ENCODE assay signal across 8 mouse cellular contexts in the genomic region with DNA sequence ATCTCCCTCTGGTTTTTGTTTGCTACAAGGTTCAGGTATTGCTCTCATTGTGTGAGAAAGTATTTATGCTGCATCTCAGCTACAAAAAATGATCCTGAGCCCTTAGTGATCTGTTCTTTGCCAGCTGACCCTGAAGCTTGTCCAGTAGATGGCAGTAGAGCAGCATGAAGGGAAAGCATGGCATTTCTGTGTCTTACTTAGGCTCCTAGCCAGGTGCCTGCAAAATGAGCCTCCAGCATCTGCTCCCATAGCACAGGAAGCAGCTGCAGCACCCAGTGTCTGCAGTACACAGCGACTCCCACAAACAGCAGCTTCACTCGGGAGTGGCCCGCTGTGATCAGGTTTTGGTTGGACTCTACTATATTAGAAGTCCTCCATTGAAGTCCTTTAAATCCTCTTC. TPM values are rescaled to one million over a fixed set of nuclear protein-coding genes. Genes with fewer than 3 reads are reported as not detected.
DNase-seq lines count a peak whose midpoint lies in the region; ATAC-seq and TF ChIP-seq lines count a peak whose summit lies in the region.
"Not testable (repeated sequence)": the region's sequence is repeated elsewhere in the genome, so short reads cannot be mapped to it uniquely, and the experiment has no call there.

No protein-coding gene starts in this region.

- in situ Hi-C loops in Patski (cut with MboI; ENCODE audit: low pct_unique_long_range_greater_than_20kb), result loop anchor here (5.0 kb wide), 2 partner anchors 453 to 483 kb away; no protein-coding TSS in a partner anchor

- H3K27me3 ChIP-seq in Patski; hindbrain, embryonic 12.5 days; thymus, adult 2 months (ENCODE audit: control insufficient read depth, insufficient read depth, low read length): not testable (repeated sequence)

- not testable (repeated sequence) for TF ChIP-seq POLR2A in thymus, adult 2 months (IDR thresholded peaks at IDR 0.05; ENCODE audit: control insufficient read depth, extremely low read depth, insufficient read depth, low read length, poor library complexity)

- not testable (repeated sequence) for ATAC-seq in Patski
- ATAC-seq in hindbrain, embryonic 12.5 days (ENCODE audit: low FRiP score), result peak; percentile 54; the same call in 1 of the 2 replicates

- H3K4me2 ChIP-seq in hindbrain, embryonic 12.5 days (replicated peaks), result not testable (repeated sequence)

- H3K36me3 ChIP-seq in hindbrain, embryonic 12.5 days; thymus, adult 2 months (ENCODE audit: control insufficient read depth, insufficient read depth, low read length): not testable (repeated sequence)

- not testable (repeated sequence) for H3K9me3 ChIP-seq in hindbrain, embryonic 12.5 days (replicated peaks)

- WGBS in hindbrain, embryonic 12.5 days, result 3% methylated on average over 3 of the region's 3 CpGs
- WGBS in thymus, adult 2 months, result under 1% methylated on average over 3 of the region's 3 CpGs

- TF ChIP-seq CTCF in Patski (IDR thresholded peaks at IDR 0.05); thymus, adult 2 months (IDR thresholded peaks at IDR 0.05; ENCODE audit: borderline replicate concordance, control insufficient read depth, extremely low read depth, insufficient read depth, low read length, poor library complexity): not testable (repeated sequence)

- H3K9ac ChIP-seq in hindbrain, embryonic 12.5 days, result not testable (repeated sequence)

- CTCF ChIA-PET in Patski (lab: Charles Lee), result interaction anchor here (1.2 kb wide), 1 partner anchor 478 kb away, joined by 3 read pairs; no protein-coding TSS in a partner anchor

- H3K4me1 ChIP-seq in hindbrain, embryonic 12.5 days; thymus, adult 2 months (replicated peaks; ENCODE audit: control insufficient read depth, insufficient read depth, low read length): not testable (repeated sequence)

- not testable (repeated sequence) for H3K27ac ChIP-seq in hindbrain, embryonic 12.5 days; thymus, adult 2 months (ENCODE audit: control insufficient read depth, insufficient read depth, low read length)

- not testable (repeated sequence) for H3K4me3 ChIP-seq in hindbrain, embryonic 12.5 days; thymus, adult 2 months (ENCODE audit: control insufficient read depth, insufficient read depth, low read length)

- DNase-seq in Patski (ENCODE audit: low read depth, low spot score), result peak; percentile 20
- peak; percentile 78 for DNase-seq in cerebellum, adult 9-11 months
- peak; percentile 72 to 92 for DNase-seq in frontal cortex, adult 2 months (ENCODE audit: extremely low spot score in 1 of 2, low spot score in 1 of 2)
- DNase-seq in layer of hippocampus, adult 9-10 months (ENCODE audit: low spot score), result peak; percentile 72
- DNase-seq in lung, postnatal 14 days, result peak; percentile 73
- DNase-seq in ovary, postnatal 14 days (ENCODE audit: low spot score), result peak; percentile 70
- peak; percentile 78 for DNase-seq in thymus, adult 2 months

- POLR2A ChIA-PET in Patski (lab: Charles Lee), result not testable (repeated sequence)

RNA-seq across cellular contexts. Expression of a gene that starts 17.1 kb away (rescaled TPM):
- polyA plus RNA-seq in Patski (2021), result not detected
- not detected in 2 replicates for polyA plus RNA-seq in frontal cortex, adult 2 months (2012; rRNA removed)
- not detected in 2 replicates for polyA plus RNA-seq in hindbrain, embryonic 12.5 days (2016; fragmentation: Nextera tagmentation; extraction: Ambion mirVana)
- 0.10 and 0.13 TPM in 2 replicates for polyA plus RNA-seq in thymus, adult 2 months (2012; rRNA removed)

RNA-seq across cellular contexts. Expression of a gene that starts 22.6 kb away (rescaled TPM):
- 0.06 TPM for polyA plus RNA-seq in Patski (2021)
- polyA plus RNA-seq in frontal cortex, adult 2 months (2012; rRNA removed), result not detected in 2 replicates
- polyA plus RNA-seq in hindbrain, embryonic 12.5 days (2016; fragmentation: Nextera tagmentation; extraction: Ambion mirVana), result 0.19 TPM in 1 of 2 replicates, not detected in the other
- not detected in 2 replicates for polyA plus RNA-seq in thymus, adult 2 months (2012; rRNA removed)

RNA-seq across cellular contexts. Expression of a gene that starts 36.8 kb away (rescaled TPM):
- polyA plus RNA-seq in Patski (2021), result 21.0 TPM
- 34.0 and 39.7 TPM in 2 replicates for polyA plus RNA-seq in frontal cortex, adult 2 months (2012; rRNA removed)
- polyA plus RNA-seq in hindbrain, embryonic 12.5 days (2016; fragmentation: Nextera tagmentation; extraction: Ambion mirVana), result 26.0 and 28.6 TPM in 2 replicates
- polyA plus RNA-seq in thymus, adult 2 months (2012; rRNA removed), result 51.1 and 56.1 TPM in 2 replicates

RNA-seq across cellular contexts. Expression of a gene that starts 51.0 kb away (rescaled TPM):
- polyA plus RNA-seq in Patski (2021), result 41.5 TPM
- polyA plus RNA-seq in frontal cortex, adult 2 months (2012; rRNA removed), result 60.3 and 67.4 TPM in 2 replicates
- polyA plus RNA-seq in hindbrain, embryonic 12.5 days (2016; fragmentation: Nextera tagmentation; extraction: Ambion mirVana), result 75.5 and 89.2 TPM in 2 replicates
- polyA plus RNA-seq in thymus, adult 2 months (2012; rRNA removed), result 124 and 160 TPM in 2 replicates

RNA-seq across cellular contexts. Expression of a gene that starts 59.4 kb away (rescaled TPM):
- polyA plus RNA-seq in Patski (2021), result not detected
- not detected in 2 replicates for polyA plus RNA-seq in frontal cortex, adult 2 months (2012; rRNA removed)
- polyA plus RNA-seq in hindbrain, embryonic 12.5 days (2016; fragmentation: Nextera tagmentation; extraction: Ambion mirVana), result not detected in 2 replicates
- polyA plus RNA-seq in thymus, adult 2 months (2012; rRNA removed), result not detected in 2 replicates

Comparison
In these comparisons a context has a peak if more than half of its experiments do, and no peak if none do; other contexts are left out.
1. DNase-seq: peak in every context shown above with its lines; median percentile 82 in frontal cortex, adult 2 months; 78 in cerebellum, adult 9-11 months; 78 in thymus, adult 2 months; 73 in lung, postnatal 14 days; 72 in layer of hippocampus, adult 9-10 months; 70 in ovary, postnatal 14 days; 20 in Patski.